Mouse (Mus musculus): ENCODE results near the gene Il16. TPM values are rescaled to one million over a fixed set of nuclear protein-coding genes. Genes with fewer than 3 reads are reported as not detected.

Il16 gene
- polyA plus RNA-seq, 1 experiment = 1.3 TPM

DNA sequence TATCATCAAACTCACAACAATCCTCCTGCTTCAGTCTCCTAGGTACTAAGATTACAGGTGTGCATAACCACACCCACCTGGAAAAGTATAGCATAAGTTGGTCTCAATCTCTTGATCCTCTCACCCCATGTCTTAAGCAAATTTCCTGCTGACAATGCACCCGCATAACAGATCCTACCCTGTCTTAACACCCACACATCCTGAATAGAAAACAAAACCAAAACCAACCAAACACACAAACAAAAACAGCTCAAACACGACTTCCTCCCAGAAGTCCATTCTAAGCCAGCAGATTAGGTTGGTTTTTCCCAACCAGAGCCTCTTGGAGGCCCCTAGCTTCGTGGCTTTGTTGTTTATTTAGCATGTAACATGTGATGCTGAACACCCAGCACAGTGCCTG, 2.8 kb downstream of the Il16 start:
- Histone ChIP-seq H3K4me3 (ENCODE audit: control insufficient read depth, low read depth, low read length) (no peak overlapping the region), H3K27ac (ENCODE audit: control insufficient read depth, insufficient read depth, low read depth, low read length) (no peak overlapping the region), H3K27me3 (ENCODE audit: control insufficient read depth, insufficient read depth, low read length) (no peaks in the 10 kb centered on the region), H3K4me1 (ENCODE audit: control insufficient read depth, insufficient read depth, low read length) (peaks cover 11% of the 10 kb centered on the region), H3K36me3 (ENCODE audit: control insufficient read depth, insufficient read depth, low read length) (no peaks in the 10 kb centered on the region)
- no peak for TF ChIP-seq POLR2A (IDR thresholded peaks at IDR 0.05; ENCODE audit: control insufficient read depth, low read depth, low read length)
- no peak for TF ChIP-seq CTCF (IDR thresholded peaks at IDR 0.05; ENCODE audit: control insufficient read depth, insufficient read depth, insufficient replicate concordance, low read depth, low read length)

DNA sequence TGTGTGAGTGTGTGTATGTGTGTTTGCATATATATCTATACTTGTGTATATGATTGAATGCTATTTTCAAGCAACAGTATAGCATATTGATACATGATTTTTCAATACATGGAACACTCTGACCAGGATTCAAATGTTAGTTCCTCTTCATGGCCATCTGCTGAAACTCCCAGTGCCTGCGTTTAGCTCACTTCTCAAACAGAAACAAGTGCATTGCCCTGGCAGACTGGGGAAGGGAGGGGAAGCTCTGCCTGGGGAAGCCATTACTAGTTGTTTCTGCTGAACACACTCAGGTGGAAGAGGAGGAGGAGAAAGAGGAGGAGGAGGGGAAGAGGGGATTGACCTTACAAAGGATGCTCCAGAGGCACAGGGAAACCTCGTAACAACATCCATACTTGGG, 3.5 kb downstream of the Il16 start:
- peaks cover 11% of the 10 kb centered on the region for H3K4me1 ChIP-seq (ENCODE audit: control insufficient read depth, insufficient read depth, low read length)
- TF ChIP-seq CTCF (IDR thresholded peaks at IDR 0.05; ENCODE audit: control insufficient read depth, insufficient read depth, insufficient replicate concordance, low read depth, low read length) (no peak), POLR2A (IDR thresholded peaks at IDR 0.05; ENCODE audit: control insufficient read depth, low read depth, low read length) (no peak)

DNA sequence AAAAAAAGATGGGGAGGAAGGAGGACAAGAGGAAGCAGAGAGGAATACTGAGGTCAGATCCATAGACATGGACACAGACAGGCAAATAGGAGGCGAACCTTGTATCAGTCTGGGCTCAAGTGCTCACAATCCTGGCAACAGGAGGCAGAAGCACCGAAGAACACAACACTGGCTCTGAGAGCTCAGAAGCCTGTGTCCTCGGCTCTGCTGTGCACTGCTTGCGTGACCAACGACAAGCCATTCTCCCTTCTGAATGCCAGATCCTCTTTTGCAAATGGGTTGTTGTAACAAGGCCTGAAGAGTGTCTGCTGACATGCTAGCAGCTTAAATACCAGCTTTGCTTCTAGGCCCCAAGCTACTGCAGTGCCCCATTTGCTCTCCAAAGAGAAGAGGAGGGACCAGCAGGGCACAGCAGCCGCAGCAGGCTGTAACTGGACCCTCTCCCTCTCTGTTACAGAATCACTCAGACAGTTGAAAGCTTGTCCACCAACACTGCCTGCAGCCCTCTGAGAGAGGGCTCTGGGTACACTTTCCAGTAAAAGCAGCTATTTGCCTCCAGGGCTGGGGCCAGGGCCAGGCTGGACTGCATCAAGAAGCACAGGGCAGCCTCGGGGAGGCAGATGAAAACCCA, 5.7 kb downstream of the Il16 start:
- TF ChIP-seq POLR2A (IDR thresholded peaks at IDR 0.05; ENCODE audit: control insufficient read depth, low read depth, low read length) (no peak), CTCF (IDR thresholded peaks at IDR 0.05; ENCODE audit: control insufficient read depth, insufficient read depth, insufficient replicate concordance, low read depth, low read length) (no peak)
- Histone ChIP-seq H3K27me3 (ENCODE audit: control insufficient read depth, insufficient read depth, low read length) (no peaks in the 10 kb centered on the region), H3K4me1 (ENCODE audit: control insufficient read depth, insufficient read depth, low read length) (peaks cover 2% of the 10 kb centered on the region; the same call in 1 of the 2 replicates), H3K36me3 (ENCODE audit: control insufficient read depth, insufficient read depth, low read length) (no peaks in the 10 kb centered on the region), H3K27ac (ENCODE audit: control insufficient read depth, insufficient read depth, low read depth, low read length) (no peak overlapping the region), H3K4me3 (ENCODE audit: control insufficient read depth, low read depth, low read length) (no peak overlapping the region)

More for the DNA sequence above, 3.5 kb downstream of the Il16 start:
- H3K27me3 ChIP-seq (ENCODE audit: control insufficient read depth, insufficient read depth, low read length) = no peaks in the 10 kb centered on the region
- H3K36me3 ChIP-seq (ENCODE audit: control insufficient read depth, insufficient read depth, low read length) = no peaks in the 10 kb centered on the region
- no peak overlapping the region for H3K27ac ChIP-seq (ENCODE audit: control insufficient read depth, insufficient read depth, low read depth, low read length)
- H3K4me3 ChIP-seq (ENCODE audit: control insufficient read depth, low read depth, low read length) = no peak overlapping the region

DNA sequence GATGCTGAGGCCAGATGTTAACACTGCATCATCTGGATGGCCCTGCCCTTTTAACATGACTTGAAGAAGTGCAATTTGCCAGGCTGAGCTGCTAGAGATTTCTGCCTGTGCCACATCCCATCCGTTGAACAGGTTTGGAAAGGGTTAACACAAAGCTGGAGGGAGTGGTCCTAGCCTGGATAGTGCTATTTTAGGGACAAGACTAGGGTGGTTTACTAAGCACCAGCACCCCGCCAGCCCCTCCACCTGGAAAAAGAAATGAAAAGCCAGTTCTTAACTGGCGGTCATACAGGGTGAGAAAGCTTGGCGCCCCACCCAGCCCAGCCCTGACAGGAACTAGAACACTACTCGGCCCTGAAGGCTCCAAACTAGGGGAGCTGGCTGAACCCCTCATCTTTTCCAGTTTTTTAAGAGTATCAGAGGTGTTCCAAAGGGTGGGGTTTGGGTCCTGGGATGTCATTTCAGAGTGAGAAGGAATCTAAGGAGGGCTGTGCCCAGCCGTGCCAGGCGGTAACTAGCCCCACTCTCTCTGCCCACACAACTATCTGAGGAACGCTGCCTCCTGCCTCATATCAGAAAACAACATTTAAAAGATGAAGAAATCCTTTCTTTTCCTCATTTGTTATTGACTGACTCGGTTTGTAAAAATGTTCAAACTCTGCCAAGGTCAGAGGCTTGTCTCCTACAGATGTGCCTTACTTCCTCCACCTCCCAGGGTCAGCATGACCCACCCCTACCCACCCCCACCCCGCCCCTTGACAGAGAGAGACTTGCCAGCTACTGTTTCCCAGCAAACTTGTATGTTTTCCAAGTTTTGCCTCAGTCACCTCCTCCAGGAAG, 6.7 kb downstream of the Il16 start:
- no peak overlapping the region for H3K4me3 ChIP-seq (ENCODE audit: control insufficient read depth, low read depth, low read length)
- H3K27me3 ChIP-seq (ENCODE audit: control insufficient read depth, insufficient read depth, low read length) = no peaks in the 10 kb centered on the region
- TF ChIP-seq CTCF (IDR thresholded peaks at IDR 0.05; ENCODE audit: control insufficient read depth, insufficient read depth, insufficient replicate concordance, low read depth, low read length) (no peak), POLR2A (IDR thresholded peaks at IDR 0.05; ENCODE audit: control insufficient read depth, low read depth, low read length) (no peak)
- H3K4me1 ChIP-seq (ENCODE audit: control insufficient read depth, insufficient read depth, low read length) = no peaks in the 10 kb centered on the region
- H3K27ac ChIP-seq (ENCODE audit: control insufficient read depth, insufficient read depth, low read depth, low read length) = no peak overlapping the region
- no peaks in the 10 kb centered on the region for H3K36me3 ChIP-seq (ENCODE audit: control insufficient read depth, insufficient read depth, low read length)

DNA sequence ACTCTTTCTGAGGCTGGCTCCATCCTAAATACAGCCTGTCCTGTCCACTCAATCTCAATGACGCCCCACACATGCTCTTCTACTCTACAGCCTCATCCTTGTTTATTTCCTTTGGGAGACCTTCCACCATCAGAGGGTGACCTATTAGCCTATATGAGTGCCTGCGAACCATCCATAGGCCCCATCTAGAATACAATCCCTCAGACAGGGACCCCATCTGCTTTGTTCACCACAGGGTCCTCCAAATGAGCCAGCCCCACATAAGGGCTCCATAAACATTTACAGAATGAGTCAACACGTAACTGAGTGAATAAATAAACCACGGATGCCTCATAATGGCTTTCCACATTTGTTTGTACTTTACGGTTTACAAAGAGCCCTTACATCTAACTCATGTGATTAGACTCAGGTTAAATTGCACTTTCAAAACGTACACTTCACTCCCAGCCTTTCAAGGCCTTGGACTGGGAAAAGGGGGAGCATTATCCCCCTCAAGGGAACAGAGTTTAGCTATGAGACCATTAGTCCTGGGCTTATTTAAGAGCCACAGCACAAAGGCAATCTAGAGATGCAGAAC, 7.5 kb downstream of the Il16 start:
- Histone ChIP-seq H3K4me1 (ENCODE audit: control insufficient read depth, insufficient read depth, low read length) (no peaks in the 10 kb centered on the region), H3K36me3 (ENCODE audit: control insufficient read depth, insufficient read depth, low read length) (no peaks in the 10 kb centered on the region), H3K27ac (ENCODE audit: control insufficient read depth, insufficient read depth, low read depth, low read length) (no peak overlapping the region), H3K4me3 (ENCODE audit: control insufficient read depth, low read depth, low read length) (no peak overlapping the region), H3K27me3 (ENCODE audit: control insufficient read depth, insufficient read depth, low read length) (no peaks in the 10 kb centered on the region)
- TF ChIP-seq CTCF (IDR thresholded peaks at IDR 0.05; ENCODE audit: control insufficient read depth, insufficient read depth, insufficient replicate concordance, low read depth, low read length) (no peak), POLR2A (IDR thresholded peaks at IDR 0.05; ENCODE audit: control insufficient read depth, low read depth, low read length) (no peak)

DNA sequence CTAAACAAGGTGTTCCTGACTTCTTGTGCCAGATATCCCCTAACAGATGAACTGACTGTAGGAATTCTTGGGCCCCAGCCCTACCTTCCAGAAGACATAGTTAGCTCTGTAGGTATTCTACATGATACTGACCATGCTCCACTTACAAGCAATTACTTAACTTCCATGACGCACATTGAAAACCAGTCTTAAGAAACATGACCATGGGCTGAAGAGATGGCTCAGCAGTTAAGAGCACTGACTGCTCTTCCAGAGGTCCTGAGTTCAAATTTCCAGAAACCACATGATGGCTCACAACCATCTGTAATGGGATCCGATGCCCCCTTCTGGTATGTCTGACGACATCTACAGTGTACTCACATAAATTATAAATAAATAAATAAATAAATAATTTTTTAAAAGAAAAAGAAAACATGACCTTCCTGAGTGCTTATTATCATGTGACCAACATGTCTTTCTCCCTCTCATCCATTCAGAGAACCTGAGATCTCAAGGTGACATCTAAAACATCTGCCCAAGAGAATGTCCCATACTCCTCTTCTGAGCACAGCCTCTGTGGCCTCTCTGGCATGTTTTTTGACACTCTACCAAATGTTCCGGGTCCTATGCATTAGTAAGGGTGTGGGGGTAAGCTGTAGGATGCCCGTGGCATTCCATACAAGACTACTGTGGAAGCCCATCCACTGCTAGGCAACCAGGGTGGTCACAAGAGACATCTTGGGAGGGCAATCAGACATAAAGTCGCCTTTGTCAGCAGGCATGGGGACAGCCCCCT, 9.0 kb downstream of the Il16 start:
- no peaks in the 10 kb centered on the region for H3K27me3 ChIP-seq (ENCODE audit: control insufficient read depth, insufficient read depth, low read length)
- H3K4me1 ChIP-seq (ENCODE audit: control insufficient read depth, insufficient read depth, low read length) = no peaks in the 10 kb centered on the region
- H3K4me3 ChIP-seq (ENCODE audit: control insufficient read depth, low read depth, low read length) = no peak overlapping the region
- H3K27ac ChIP-seq (ENCODE audit: control insufficient read depth, insufficient read depth, low read depth, low read length) = no peak overlapping the region
- TF ChIP-seq POLR2A (IDR thresholded peaks at IDR 0.05; ENCODE audit: control insufficient read depth, low read depth, low read length) (no peak), CTCF (IDR thresholded peaks at IDR 0.05; ENCODE audit: control insufficient read depth, insufficient read depth, insufficient replicate concordance, low read depth, low read length) (no peak)
- no peaks in the 10 kb centered on the region for H3K36me3 ChIP-seq (ENCODE audit: control insufficient read depth, insufficient read depth, low read length)

Data from testis, adult 2 months (tissue).